11 mouse cellular contexts compared by ENCODE assay signal in the genomic region with DNA sequence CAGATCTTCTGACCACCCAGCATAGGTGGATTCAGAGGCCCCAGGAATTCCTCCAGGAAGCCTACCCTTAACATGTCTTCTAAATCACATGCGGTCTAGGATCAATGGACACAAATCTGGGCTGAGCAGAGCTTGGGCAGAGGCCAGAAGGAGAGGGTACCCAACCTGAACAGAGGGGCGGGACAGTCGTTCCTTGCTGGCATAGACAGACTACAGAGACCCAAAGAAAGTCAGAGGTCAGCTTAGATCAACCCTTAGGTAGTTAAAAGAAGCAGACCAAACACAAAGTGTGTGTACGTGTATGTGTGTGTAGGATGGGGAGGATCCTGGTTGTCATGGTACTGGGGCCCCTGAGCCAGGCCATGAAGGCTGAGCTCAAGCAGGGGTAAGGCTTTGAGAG.
DNase-seq lines count a peak whose midpoint lies in the region; ATAC-seq lines count a peak whose summit lies in the region.
"Had no signal": no experiment of that assay in that cellular context is flagged by ENCODE, and none has a peak within 500 bp of the region (broad histone marks: within the 10 kb centered on the region; RNA-seq: fewer than 3 reads in every experiment).

No protein-coding gene starts in this region.

- no peak overlapping the region for H3K9ac ChIP-seq in lung, embryonic 15.5 days
- no peak overlapping the region for H3K9ac ChIP-seq in hindbrain, embryonic 16.5 days (ENCODE audit: low read depth, low read length)
- no peak overlapping the region for H3K9ac ChIP-seq in limb, embryonic 12.5 days (replicated peaks)
- H3K9ac ChIP-seq: heart, embryonic 15.5 days; stomach, embryonic 15.5 days had no signal

- H3K27ac ChIP-seq in lung, embryonic 15.5 days, result peak overlapping the region; percentile 29; the same call in 1 of the 2 replicates
- H3K27ac ChIP-seq in hindbrain, embryonic 16.5 days (ENCODE audit: low read depth, low read length), result no peak overlapping the region
- peak overlapping the region; percentile 84 for H3K27ac ChIP-seq in limb, embryonic 12.5 days
- H3K27ac ChIP-seq: heart, embryonic 15.5 days; stomach, embryonic 15.5 days had no signal

- WGBS in lung, embryonic 15.5 days, result 75% methylated on average over 4 of the region's 4 CpGs
- 87% methylated on average over 4 of the region's 4 CpGs for WGBS in hindbrain, embryonic 16.5 days
- 80% methylated on average over 4 of the region's 4 CpGs for WGBS in limb, embryonic 12.5 days

- H3K9me3 ChIP-seq in lung, embryonic 15.5 days, result no peaks in the 10 kb centered on the region
- no peaks in the 10 kb centered on the region for H3K9me3 ChIP-seq in hindbrain, embryonic 16.5 days (ENCODE audit: control insufficient read depth, low read length)
- H3K9me3 ChIP-seq in limb, embryonic 12.5 days, result no peaks in the 10 kb centered on the region; the same call in 1 of the 2 replicates
- H3K9me3 ChIP-seq: stomach, embryonic 15.5 days had no signal

- H3K36me3 ChIP-seq in lung, embryonic 15.5 days, result no peaks in the 10 kb centered on the region
- H3K36me3 ChIP-seq in hindbrain, embryonic 16.5 days (ENCODE audit: control insufficient read depth, insufficient read depth, low read length), result no peaks in the 10 kb centered on the region
- no peaks in the 10 kb centered on the region for H3K36me3 ChIP-seq in limb, embryonic 12.5 days
- H3K36me3 ChIP-seq: heart, embryonic 15.5 days; stomach, embryonic 15.5 days had no signal

- DNase-seq in heart, adult 11 months, result peak; percentile 94
- DNase-seq in heart, postnatal 10 days, result no peak
- no peak for DNase-seq in lung, postnatal 25 days (ENCODE audit: low spot score)
- DNase-seq: right cerebral cortex, postnatal 4 days had no signal

- intact Hi-C loops in heart, postnatal 10 days (cut with DNase I), result loop anchor here (2.0 to 5.0 kb wide), 3 partner anchors 56 to 415 kb away; no protein-coding TSS in a partner anchor

- H3K4me3 ChIP-seq in lung, embryonic 15.5 days, result no peak overlapping the region
- no peak overlapping the region for H3K4me3 ChIP-seq in hindbrain, embryonic 16.5 days (ENCODE audit: low read length)
- H3K4me3 ChIP-seq in limb, embryonic 12.5 days (replicated peaks), result no peak overlapping the region
- H3K4me3 ChIP-seq: heart, embryonic 15.5 days; stomach, embryonic 15.5 days had no signal

- no peaks in the 10 kb centered on the region for H3K27me3 ChIP-seq in lung, embryonic 15.5 days
- H3K27me3 ChIP-seq in hindbrain, embryonic 16.5 days (replicated peaks; ENCODE audit: control insufficient read depth, insufficient read depth, low read length), result no peaks in the 10 kb centered on the region
- no peaks in the 10 kb centered on the region for H3K27me3 ChIP-seq in limb, embryonic 12.5 days
- H3K27me3 ChIP-seq: heart, embryonic 15.5 days; stomach, embryonic 15.5 days had no signal

- no peak overlapping the region for H3K4me2 ChIP-seq in lung, embryonic 15.5 days
- H3K4me2 ChIP-seq in hindbrain, embryonic 16.5 days (ENCODE audit: low read length), result no peak overlapping the region
- H3K4me2 ChIP-seq in limb, embryonic 12.5 days, result no peak overlapping the region
- H3K4me2 ChIP-seq: heart, embryonic 15.5 days; stomach, embryonic 15.5 days had no signal

- H3K4me1 ChIP-seq in lung, embryonic 15.5 days, result peaks cover 37% of the 10 kb centered on the region
- no peaks in the 10 kb centered on the region for H3K4me1 ChIP-seq in hindbrain, embryonic 16.5 days (ENCODE audit: control insufficient read depth, insufficient read depth, low read depth, low read length)
- H3K4me1 ChIP-seq in limb, embryonic 12.5 days (replicated peaks), result peaks cover 41% of the 10 kb centered on the region

- ATAC-seq in lung, embryonic 15.5 days (ENCODE audit: borderline replicate concordance, extremely low read depth, low FRiP score, low TSS enrichment), result no peak
- ATAC-seq in hindbrain, embryonic 16.5 days, result peak; percentile 27; the same call in 1 of the 2 replicates
- no peak for ATAC-seq in limb, embryonic 12.5 days (ENCODE audit: insufficient number of reproducible peaks, insufficient read depth, low FRiP score, low TSS enrichment, low read depth)
- no peak for ATAC-seq in frontal cortex, adult (ENCODE audit: low TSS enrichment)
- ATAC-seq in monocyte, adult 5-6 weeks (replicated peaks; ENCODE audit: insufficient number of reproducible peaks, low FRiP score, low TSS enrichment, poor library complexity, severe bottlenecking), result no peak
